Mouse (Mus musculus): ENCODE results near the gene Dgcr6.
A peak's percentile ranks its signal among the peaks of the same experiment; 100 is the strongest.
"Not testable (repeated sequence)": the region's sequence is repeated elsewhere in the genome, so short reads cannot be mapped to it uniquely, and the experiment has no call there.

The Dgcr6 gene

DNA sequence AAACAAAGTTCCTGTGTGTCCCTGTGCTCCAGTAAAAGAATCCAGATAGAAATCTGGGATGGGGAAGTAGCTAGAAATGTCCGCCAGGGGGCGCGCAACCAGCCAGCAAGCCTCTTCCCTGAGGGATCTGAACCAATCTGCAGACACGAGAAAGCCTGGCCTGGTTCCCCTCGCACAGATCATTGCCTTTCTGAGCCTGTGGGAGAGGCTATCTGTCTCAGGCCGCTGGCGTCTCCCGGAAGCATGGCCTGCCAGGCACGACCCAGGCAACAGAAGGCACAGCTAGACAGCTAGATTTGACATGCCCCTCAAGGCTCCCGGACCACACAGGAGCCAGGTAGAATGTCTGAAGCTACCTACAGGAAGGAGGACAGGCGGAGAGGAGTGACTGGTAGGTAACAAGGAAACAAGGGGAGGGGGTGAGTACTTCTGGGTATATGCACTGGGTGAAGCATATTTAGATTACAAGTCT is at the start of gene Dgcr6:
TSS of gene Dgcr6 (plus strand) at position 130 of the 472 bp plus-strand sequence.
- peak; percentile 90 for DNase-seq (ENCODE audit: low spot score)

GRCm38 (mm10) chr16:18004589-18004988 is 48.1 kb upstream of the Dgcr6 start:
- DNase-seq (ENCODE audit: low spot score) = no peak

DNA sequence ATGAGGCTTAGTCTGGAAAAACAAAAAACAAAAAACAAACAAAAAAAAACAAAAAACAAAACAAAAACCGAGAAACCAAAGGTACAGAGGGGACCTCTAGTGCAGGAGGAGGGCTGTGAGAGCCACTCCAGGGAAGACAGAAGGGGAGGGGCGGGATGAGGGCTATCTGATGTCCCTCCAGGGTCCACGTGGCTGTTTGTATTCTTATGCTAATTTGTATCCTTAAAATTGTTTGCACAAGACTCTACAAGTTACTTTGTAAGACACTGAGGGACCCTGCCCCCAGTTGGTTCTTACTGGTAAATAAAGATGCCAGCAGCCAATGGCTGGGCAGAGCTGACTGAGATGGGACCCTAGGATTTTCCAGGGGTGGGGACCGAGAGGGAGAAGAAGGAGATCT is 45.6 kb upstream of the Dgcr6 start:
- DNase-seq (ENCODE audit: low spot score) = no peak

GRCm38 (mm10) chr16:18011101-18011500 is 41.6 kb upstream of the Dgcr6 start:
- DNase-seq (ENCODE audit: low spot score) = no peak

GRCm38 (mm10) chr16:18016482-18016881 is 36.2 kb upstream of the Dgcr6 start:
- not testable (repeated sequence) for DNase-seq (ENCODE audit: low spot score)

- no peak for DNase-seq (ENCODE audit: low spot score)
These were observed 29.7 kb upstream of the Dgcr6 start for GRCm38 (mm10) chr16:18022780-18023557.

- peak; percentile 14 for DNase-seq (ENCODE audit: low spot score)
These were observed 25.3 kb upstream of the Dgcr6 start for GRCm38 (mm10) chr16:18027371-18027770.

GRCm38 (mm10) chr16:18031752-18032151 is 20.9 kb upstream of the Dgcr6 start:
- peak; percentile 44 for DNase-seq (ENCODE audit: low spot score)

- DNase-seq (ENCODE audit: low spot score) = no peak
These were observed 19.4 kb upstream of the Dgcr6 start for GRCm38 (mm10) chr16:18033289-18033688.

GRCm38 (mm10) chr16:18034286-18034685 is 18.4 kb upstream of the Dgcr6 start:
- no peak for DNase-seq (ENCODE audit: low spot score)

DNA sequence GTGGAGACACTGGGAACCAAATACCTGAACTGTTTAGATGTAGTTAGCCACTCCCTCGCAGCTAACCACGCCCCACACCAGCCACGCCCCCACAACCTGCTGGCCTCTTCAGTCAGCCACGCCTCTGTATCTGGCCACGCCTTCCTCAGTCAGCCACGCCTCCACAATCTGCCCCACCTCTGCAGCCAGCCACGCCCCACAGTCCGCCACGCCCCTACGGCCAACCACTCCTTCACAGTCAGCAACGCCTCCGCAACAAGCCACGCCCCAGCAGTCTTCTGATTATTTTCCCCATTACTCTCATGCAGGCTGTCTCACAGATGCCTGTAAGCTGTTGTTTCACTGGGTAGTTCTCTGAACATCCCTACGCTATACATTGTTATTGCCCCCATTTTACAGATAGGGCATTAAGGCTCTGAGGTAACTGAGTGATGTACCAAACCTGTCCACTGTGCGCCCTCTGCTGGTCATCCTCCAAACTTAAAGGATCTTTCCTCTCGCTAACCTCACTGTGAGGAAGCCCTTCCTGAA is 16.2 kb upstream of the Dgcr6 start:
- peak; percentile 31 for DNase-seq (ENCODE audit: low spot score)

GRCm38 (mm10) chr16:18037025-18037424 is 15.6 kb upstream of the Dgcr6 start:
- DNase-seq (ENCODE audit: low spot score) = no peak

DNA sequence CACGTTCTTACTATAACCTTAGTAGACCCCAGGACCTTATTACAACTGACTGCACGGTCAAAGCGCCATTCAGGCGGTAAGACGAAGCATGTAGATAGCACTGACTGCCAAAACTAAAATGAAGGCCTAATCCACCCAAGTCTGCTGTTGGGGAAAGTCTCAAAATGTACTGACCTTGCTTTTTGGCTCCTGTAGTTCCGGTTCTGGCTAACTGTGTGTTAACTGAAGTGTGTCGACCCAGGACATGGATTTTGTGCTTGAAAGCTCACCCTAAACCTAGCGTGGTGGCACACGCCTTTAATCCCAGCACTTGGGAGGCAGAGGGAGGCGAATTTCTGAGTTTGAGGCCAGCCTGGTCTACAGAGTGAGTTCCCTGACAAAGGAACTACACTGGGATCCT is 7.7 kb upstream of the Dgcr6 start:
- no peak for DNase-seq (ENCODE audit: low spot score)

GRCm38 (mm10) chr16:18047660-18048059 is 5.0 kb upstream of the Dgcr6 start:
- peak; percentile 77 for DNase-seq (ENCODE audit: low spot score)

- no peak for DNase-seq (ENCODE audit: low spot score)
These were observed 4.6 kb upstream of the Dgcr6 start for GRCm38 (mm10) chr16:18048071-18048470.

DNA sequence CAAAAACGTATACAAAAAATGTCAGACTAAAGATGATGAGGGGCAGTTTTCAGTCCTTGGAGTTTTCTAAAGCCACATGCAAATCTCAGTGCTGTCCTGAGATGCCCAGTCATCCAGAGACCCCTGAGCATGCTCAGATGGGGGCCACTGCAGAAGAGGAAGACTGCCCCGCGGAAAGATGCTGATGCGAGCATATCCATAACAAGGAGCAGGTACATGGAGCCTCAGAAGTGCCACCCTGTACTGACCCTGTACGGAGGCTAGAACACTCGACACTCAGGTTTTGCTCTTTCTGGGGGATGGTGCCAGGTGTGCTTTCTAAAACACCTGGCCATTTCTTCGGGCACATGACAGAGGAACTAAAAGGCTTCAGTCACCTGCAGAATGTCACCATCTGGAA is 338 bp upstream of the Dgcr6 start:
- DNase-seq (ENCODE audit: low spot score) = no peak

GRCm38 (mm10) chr16:18056215-18056614 is 3.6 kb downstream of the Dgcr6 start:
- DNase-seq (ENCODE audit: low spot score) = no peak

DNA sequence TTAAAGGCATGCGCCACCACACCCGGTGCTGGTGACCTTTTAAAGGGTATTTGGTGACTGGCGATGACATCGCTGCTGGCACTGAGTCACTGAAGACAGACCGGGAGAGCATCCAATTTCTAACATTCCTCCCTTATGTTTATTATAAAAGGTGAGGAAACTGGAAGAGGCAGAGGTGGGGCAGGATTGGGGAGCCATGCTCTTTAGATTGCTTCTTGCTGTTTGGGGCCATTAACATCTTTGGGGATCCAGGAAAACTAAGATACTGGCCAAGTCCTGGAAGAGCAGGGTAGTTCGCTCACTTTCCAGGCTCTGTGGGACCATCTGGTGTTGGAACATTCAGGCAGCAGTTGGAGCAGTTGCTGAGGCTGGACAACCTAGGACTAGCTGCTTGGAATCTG is 5.7 kb downstream of the Dgcr6 start:
- no peak for DNase-seq (ENCODE audit: low spot score)

GRCm38 (mm10) chr16:18059243-18059642 is 6.6 kb downstream of the Dgcr6 start:
- no peak for DNase-seq (ENCODE audit: low spot score)

- peak; percentile 68 for DNase-seq (ENCODE audit: low spot score)
These were observed 8.5 kb downstream of the Dgcr6 start for GRCm38 (mm10) chr16:18061201-18061600.

GRCm38 (mm10) chr16:18066060-18067009 is 13.7 kb downstream of the Dgcr6 start:
- peak; percentile 95 for DNase-seq (ENCODE audit: low spot score)

DNA sequence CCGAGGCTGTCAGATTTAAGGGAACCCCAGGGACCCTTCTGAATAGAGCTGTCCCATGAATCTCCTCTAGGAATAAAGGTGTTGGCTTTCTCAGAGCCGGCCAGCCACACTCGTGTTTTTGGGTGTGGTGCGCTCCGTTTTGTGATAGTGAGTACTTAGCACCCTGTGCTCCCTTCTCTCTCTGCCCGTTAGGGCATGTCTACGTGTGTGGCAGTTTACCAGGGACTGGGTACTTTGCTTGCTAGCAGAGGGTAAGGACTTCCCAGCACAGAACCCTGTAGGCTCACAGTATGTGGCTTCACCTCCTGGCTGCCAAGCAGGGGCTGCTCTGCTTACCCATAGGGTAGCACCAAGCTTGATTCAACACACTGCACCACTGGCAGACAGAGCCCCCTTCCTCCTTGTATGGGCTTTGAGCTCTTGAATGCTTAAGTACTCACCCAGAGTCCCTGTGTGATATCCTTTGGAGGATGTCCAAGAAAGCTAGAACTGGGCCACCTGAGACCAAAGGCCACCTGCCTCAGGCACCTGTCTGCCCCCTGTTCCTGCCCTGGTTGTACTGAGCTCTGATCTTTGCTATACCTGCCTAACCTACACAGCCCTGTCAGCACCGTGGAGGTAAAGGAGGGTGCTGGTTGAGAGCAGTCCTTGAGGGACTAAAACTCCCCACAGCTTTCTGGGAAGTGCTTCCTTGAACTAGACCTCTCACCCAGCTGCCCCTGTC is 16.2 kb downstream of the Dgcr6 start:
- no peak for DNase-seq (ENCODE audit: low spot score)
